Mouse (Mus musculus) lung, embryonic 15.5 days (tissue): ENCODE measurements around the gene Mcfd2. TPM values are rescaled to one million over a fixed set of nuclear protein-coding genes. Genes with fewer than 3 reads are reported as not detected.

ENCODE experiments used
- ATAC-seq: fragments of 200-750 bp; cut with Nextera tagmentation; 2 replicates; pipeline ENCODE4 v1.8.0; 2017; ENCODE audit warnings: moderate number of reproducible peaks, borderline replicate concordance; ENCODE audit not compliant: low FRiP score, low TSS enrichment; ENCODE audit errors: extremely low read depth
- H3K27ac ChIP-seq: fragments of 300-500 bp; sonication (generic); 2 replicates; pipeline ENCODE4 v1.5.1; 2015; ENCODE audit warnings: moderate library complexity, mild to moderate bottlenecking, inconsistent platforms
- H3K27me3 ChIP-seq: fragments of 300-500 bp; sonication (generic); 2 replicates; pipeline ENCODE4 v1.6.1; 2015; ENCODE audit warnings: inconsistent platforms
- H3K36me3 ChIP-seq: fragments of 300-500 bp; sonication (generic); 2 replicates; pipeline ENCODE4 v1.6.1; 2015; ENCODE audit warnings: inconsistent platforms
- H3K4me1 ChIP-seq: fragments of 300-500 bp; sonication (generic); 2 replicates; pipeline ENCODE4 v1.6.1; 2015; ENCODE audit warnings: inconsistent platforms
- H3K4me2 ChIP-seq: fragments of 300-500 bp; sonication (generic); 2 replicates; pipeline ENCODE4 v1.6.1; 2015; ENCODE audit warnings: inconsistent platforms, mild to moderate bottlenecking, moderate library complexity
- H3K4me3 ChIP-seq: fragments of 300-500 bp; sonication (generic); 2 replicates; pipeline ENCODE4 v1.5.1; 2015; ENCODE audit warnings: mild to moderate bottlenecking, inconsistent platforms
- H3K9ac ChIP-seq: fragments of 300-500 bp; sonication (generic); 2 replicates; pipeline ENCODE4 v1.6.1; 2015; ENCODE audit warnings: inconsistent platforms
- H3K9me3 ChIP-seq: fragments of 300-500 bp; sonication (generic); 2 replicates; pipeline ENCODE4 v1.6.1; 2016; ENCODE audit warnings: inconsistent platforms
- WGBS: fragments of 180-500 bp; shearing (Covaris S2); methylation state at CpG from one replicate; pipeline ENCODE4 v1.1.7; 2015; 5-methylcytosine and 5-hydroxymethylcytosine counted together
- polyA plus RNA-seq: library from polyadenylated mRNA; unstranded; fragments of >200 nt; fragmentation: Nextera tagmentation; extraction: Ambion mirVana; gene quantifications from 2 replicates; pipeline ENCODE4 v1.2.1, GENCODE M21; 2015

The Mcfd2 gene
- polyA plus RNA-seq, 1 experiment from 2014 or later: 122 TPM

- Histone ChIP-seq H3K27ac (no peak overlapping the region), H3K27me3 (no peaks in the 10 kb centered on the region), H3K4me1 (no peaks in the 10 kb centered on the region), H3K4me3 (no peak overlapping the region), H3K36me3 (no peaks in the 10 kb centered on the region), H3K9me3 (no peaks in the 10 kb centered on the region), H3K9ac (no peak overlapping the region), H3K4me2 (no peak overlapping the region)
- 88% methylated on average over 9 of the region's 9 CpGs for WGBS
- ATAC-seq: no peak
Observed at GRCm38 (mm10) chr17:87225384-87225783, 40.4 kb downstream of the Mcfd2 start.

GRCm38 (mm10) chr17:87224461-87224860 is 41.3 kb downstream of the Mcfd2 start:
- H3K9me3 ChIP-seq: no peaks in the 10 kb centered on the region
- ATAC-seq: no peak
- H3K4me3 ChIP-seq: no peak overlapping the region
- H3K4me1 ChIP-seq: no peaks in the 10 kb centered on the region
- no peak overlapping the region for H3K9ac ChIP-seq
- H3K27me3 ChIP-seq: no peaks in the 10 kb centered on the region
- no peaks in the 10 kb centered on the region for H3K36me3 ChIP-seq
- WGBS: 57% methylated on average over 2 of the region's 2 CpGs
- H3K27ac ChIP-seq: no peak overlapping the region
- H3K4me2 ChIP-seq: no peak overlapping the region

GRCm38 (mm10) chr17:87219456-87219855 is 46.3 kb downstream of the Mcfd2 start:
- H3K4me2 ChIP-seq: no peak overlapping the region

GRCm38 (mm10) chr17:87214523-87214922 is 51.2 kb downstream of the Mcfd2 start:
- H3K27ac ChIP-seq: no peak overlapping the region
- no peaks in the 10 kb centered on the region for H3K9me3 ChIP-seq
- H3K27me3 ChIP-seq: no peaks in the 10 kb centered on the region
- H3K36me3 ChIP-seq: no peaks in the 10 kb centered on the region
- H3K4me2 ChIP-seq: no peak overlapping the region
- WGBS: 86% methylated on average over 7 of the region's 7 CpGs
- H3K9ac ChIP-seq: no peak overlapping the region
- ATAC-seq: no peak
- H3K4me3 ChIP-seq: no peak overlapping the region
- H3K4me1 ChIP-seq: no peaks in the 10 kb centered on the region

More at GRCm38 (mm10) chr17:87219456-87219855, 46.3 kb downstream of the Mcfd2 start:
- Histone ChIP-seq H3K27ac (no peak overlapping the region), H3K9ac (no peak overlapping the region), H3K4me3 (no peak overlapping the region), H3K4me1 (no peaks in the 10 kb centered on the region), H3K27me3 (no peaks in the 10 kb centered on the region), H3K36me3 (no peaks in the 10 kb centered on the region), H3K9me3 (no peaks in the 10 kb centered on the region)
- WGBS: 84% methylated on average over 9 of the region's 9 CpGs
- ATAC-seq: no peak

- no peaks in the 10 kb centered on the region for H3K27me3 ChIP-seq
- ATAC-seq: no peak
- WGBS: 77% methylated on average over 2 of the region's 2 CpGs
Observed at GRCm38 (mm10) chr17:87210525-87210924, 55.2 kb downstream of the Mcfd2 start.

GRCm38 (mm10) chr17:87206885-87207284 is 58.9 kb downstream of the Mcfd2 start:
- Histone ChIP-seq H3K36me3 (no peaks in the 10 kb centered on the region), H3K27ac (no peak overlapping the region), H3K9me3 (no peaks in the 10 kb centered on the region), H3K4me1 (peaks cover 20% of the 10 kb centered on the region), H3K27me3 (no peaks in the 10 kb centered on the region), H3K9ac (no peak overlapping the region), H3K4me2 (no peak overlapping the region), H3K4me3 (no peak overlapping the region)
- WGBS: 56% methylated on average over 2 of the region's 2 CpGs
- ATAC-seq: no peak

More at GRCm38 (mm10) chr17:87210525-87210924, 55.2 kb downstream of the Mcfd2 start:
- no peak overlapping the region for H3K4me2 ChIP-seq
- no peaks in the 10 kb centered on the region for H3K4me1 ChIP-seq
- H3K4me3 ChIP-seq: no peak overlapping the region
- H3K27ac ChIP-seq: no peak overlapping the region
- H3K9ac ChIP-seq: no peak overlapping the region
- no peaks in the 10 kb centered on the region for H3K9me3 ChIP-seq
- H3K36me3 ChIP-seq: no peaks in the 10 kb centered on the region

Other genes starting within 250 kb of the Mcfd2 start
- 30.7 and 35.0 TPM in 2 replicates for gene Pigf, start 240.5 kb downstream of the Mcfd2 start, polyA plus RNA-seq
- 129 and 145 TPM in 2 replicates for gene Cript, start 240.4 kb downstream of the Mcfd2 start, polyA plus RNA-seq
- 14.2 and 15.5 TPM in 2 replicates for gene Socs5, start 158.3 kb downstream of the Mcfd2 start, polyA plus RNA-seq
- gene Ttc7, start 17.0 kb upstream of the Mcfd2 start, polyA plus RNA-seq: 7.3 TPM in 2 replicates
- gene Stpg4, start 161.8 kb upstream of the Mcfd2 start, polyA plus RNA-seq: not detected in 2 replicates
- gene Calm2, start 181.0 kb upstream of the Mcfd2 start, polyA plus RNA-seq: 942 and 944 TPM in 2 replicates